Mouse (Mus musculus): ENCODE results near the gene Gimap4.

GRCm38 (mm10) chr6:48637811-48638500, 46.4 kb upstream of the Gimap4 start:
- TF ChIP-seq CTCF (IDR thresholded peaks at IDR 0.05; ENCODE audit: low read depth, low read length) (no peak), POLR2A (IDR thresholded peaks at IDR 0.05; ENCODE audit: extremely low read depth, insufficient read depth, low read length) (no peak)
